Mouse (Mus musculus) limb, embryonic 11.5 days (tissue): ENCODE measurements around the gene Ccdc116. TPM values are rescaled to one million over a fixed set of nuclear protein-coding genes. Genes with fewer than 3 reads are reported as not detected.
A peak's percentile ranks its signal among the peaks of the same experiment; 100 is the strongest.

Source experiments
- microRNA counts: library from miRNA; unstranded; fragments of <30 nt; microRNA quantifications from one replicate; lab custom pipeline; 2016
- microRNA-seq: library from miRNA; unstranded; fragments of <30 nt; microRNA quantifications from one replicate; pipeline ENCODE4, GENCODE M21; 2016
- polyA plus RNA-seq: library from polyadenylated mRNA; unstranded; fragments of >200 nt; fragmentation: Nextera tagmentation; extraction: Ambion mirVana; gene quantifications from 2 replicates; pipeline ENCODE4 v1.2.1, GENCODE M21; 2014

Gene Ccdc116
- polyA plus RNA-seq, 1 experiment from 2014 or later, result 0.40 TPM

MicroRNA genes within 50 kb of the gene (microRNA counts, 519-probe panel; counts per million panel counts)
- microRNA mmu-miR-130b (lab: Ali Mortazavi, UCI) (5,883 counts per million, percentile 94 among the panel's probes with 10 or more counts), microRNA mmu-miR-301b (lab: Ali Mortazavi, UCI) (3,033 counts per million, percentile 35 among the panel's probes with 10 or more counts)

Small RNA genes lying within 50 kb of the gene (microRNA-seq; reads per million reads assigned to microRNA genes)
- 9,767 reads per million, percentile 95 among the genes with 10 or more reads in this experiment for gene Mir130b
- 157 reads per million, percentile 55 among the genes with 10 or more reads in this experiment for gene Mir301b

Other genes starting within 250 kb of the Ccdc116 start
- 171 and 172 TPM in 2 replicates for gene Mapk1, start 163.8 kb downstream of the Ccdc116 start, polyA plus RNA-seq
- 99.5 and 109 TPM in 2 replicates for gene Ypel1, start 77.5 kb downstream of the Ccdc116 start, polyA plus RNA-seq
- gene Ppil2, start 36.0 kb downstream of the Ccdc116 start, polyA plus RNA-seq, result 146 and 150 TPM in 2 replicates
- gene 2610318N02Rik, start 22.1 kb downstream of the Ccdc116 start, polyA plus RNA-seq, result 154 and 174 TPM in 2 replicates
- gene Sdf2l1, start 14.8 kb downstream of the Ccdc116 start, polyA plus RNA-seq, result 62.6 and 65.8 TPM in 2 replicates
- gene Ydjc, start 2.6 kb downstream of the Ccdc116 start, polyA plus RNA-seq, result 3.6 and 4.8 TPM in 2 replicates
- 430 and 433 TPM in 2 replicates for gene Ube2l3, start 55.4 kb upstream of the Ccdc116 start, polyA plus RNA-seq
- 0.37 and 0.44 TPM in 2 replicates for gene Rimbp3, start 61.4 kb upstream of the Ccdc116 start, polyA plus RNA-seq
- gene Hic2, start 86.3 kb upstream of the Ccdc116 start, polyA plus RNA-seq, result 9.8 and 10.6 TPM in 2 replicates
- gene Tmem191c, start 128.8 kb upstream of the Ccdc116 start, polyA plus RNA-seq, result 4.5 and 7.6 TPM in 2 replicates
- 0.12 and 0.35 TPM in 2 replicates for gene Serpind1, start 184.1 kb upstream of the Ccdc116 start, polyA plus RNA-seq